Mouse (Mus musculus) CH12F3 (cell line): ENCODE data around the gene Zdhhc11.

Experiments used
- in situ Hi-C: fragments of 300-500 bp; cut with MboI; formaldehyde crosslinking; loops from 2 replicates; pipeline ENCODE4 v1.14.3; 2020; ENCODE audit warnings: low sequenced_read_pairs

Gene Zdhhc11

DNA sequence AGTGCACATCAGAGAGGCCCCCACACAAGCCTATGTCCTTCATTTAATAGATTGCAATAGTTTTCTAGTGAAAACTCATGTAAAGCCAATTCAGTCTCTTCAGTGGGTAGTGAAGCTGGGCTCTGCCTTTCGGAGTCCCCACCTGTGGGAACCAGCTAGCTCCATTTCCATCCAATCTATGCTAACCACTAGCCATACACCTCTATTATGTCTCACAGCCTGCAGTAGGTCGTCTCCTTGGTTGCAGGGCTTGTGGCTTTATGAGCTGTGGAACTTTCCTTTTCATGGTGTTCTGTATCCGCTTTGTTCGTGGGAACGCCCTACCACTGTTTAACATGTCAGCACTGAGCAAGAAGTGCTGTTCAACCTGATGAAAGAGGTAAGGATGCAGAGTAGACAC, at the start of gene Zdhhc11:
Zdhhc11 (plus strand) TSS at position 301 of the 400 bp plus-strand sequence.
- in situ Hi-C loops, result loop anchor here (25.0 kb wide), 1 partner anchor 324 kb away; the partner anchor contains the start of gene Ahrr

DNA sequence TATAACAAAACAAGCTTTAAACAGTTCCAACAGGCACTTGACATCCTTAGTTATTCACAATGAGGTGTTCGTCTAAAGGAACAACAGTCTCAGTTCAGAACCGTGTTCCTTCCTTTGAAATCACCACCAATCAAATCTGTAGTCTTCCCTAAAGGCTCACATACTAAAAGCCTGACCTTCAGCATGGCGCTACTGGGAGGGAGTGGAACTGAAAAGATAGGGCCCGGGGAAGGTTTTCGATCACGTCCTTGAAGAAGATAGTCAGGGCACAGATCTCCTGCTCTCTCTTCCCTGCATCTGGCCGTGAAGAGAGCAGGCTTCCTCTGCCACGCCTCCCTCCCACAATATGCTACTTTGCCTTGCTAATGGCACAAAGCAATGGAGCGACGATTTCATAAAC, 31.4 kb upstream of the Zdhhc11 start:
- in situ Hi-C loops, result no loop called here

DNA sequence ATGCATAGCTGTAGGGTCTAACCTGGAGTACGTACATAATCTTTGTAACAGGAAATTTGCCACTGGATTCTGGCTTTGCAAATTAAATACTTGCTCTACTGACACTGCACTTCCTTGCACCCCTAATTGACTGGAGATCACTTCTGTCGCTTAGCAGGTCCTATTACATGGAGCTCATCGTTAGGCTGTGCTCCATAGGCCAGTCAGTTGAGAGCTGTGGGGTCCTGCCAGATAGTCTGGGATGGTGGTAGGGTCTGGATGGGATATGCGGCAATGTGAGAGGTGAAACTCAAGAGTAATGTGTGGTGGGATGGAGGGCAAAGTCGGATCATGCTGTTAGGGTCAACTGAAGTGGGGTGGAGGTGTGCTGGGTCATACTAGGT, 26.7 kb upstream of the Zdhhc11 start:
- in situ Hi-C loops, result no loop called here

DNA sequence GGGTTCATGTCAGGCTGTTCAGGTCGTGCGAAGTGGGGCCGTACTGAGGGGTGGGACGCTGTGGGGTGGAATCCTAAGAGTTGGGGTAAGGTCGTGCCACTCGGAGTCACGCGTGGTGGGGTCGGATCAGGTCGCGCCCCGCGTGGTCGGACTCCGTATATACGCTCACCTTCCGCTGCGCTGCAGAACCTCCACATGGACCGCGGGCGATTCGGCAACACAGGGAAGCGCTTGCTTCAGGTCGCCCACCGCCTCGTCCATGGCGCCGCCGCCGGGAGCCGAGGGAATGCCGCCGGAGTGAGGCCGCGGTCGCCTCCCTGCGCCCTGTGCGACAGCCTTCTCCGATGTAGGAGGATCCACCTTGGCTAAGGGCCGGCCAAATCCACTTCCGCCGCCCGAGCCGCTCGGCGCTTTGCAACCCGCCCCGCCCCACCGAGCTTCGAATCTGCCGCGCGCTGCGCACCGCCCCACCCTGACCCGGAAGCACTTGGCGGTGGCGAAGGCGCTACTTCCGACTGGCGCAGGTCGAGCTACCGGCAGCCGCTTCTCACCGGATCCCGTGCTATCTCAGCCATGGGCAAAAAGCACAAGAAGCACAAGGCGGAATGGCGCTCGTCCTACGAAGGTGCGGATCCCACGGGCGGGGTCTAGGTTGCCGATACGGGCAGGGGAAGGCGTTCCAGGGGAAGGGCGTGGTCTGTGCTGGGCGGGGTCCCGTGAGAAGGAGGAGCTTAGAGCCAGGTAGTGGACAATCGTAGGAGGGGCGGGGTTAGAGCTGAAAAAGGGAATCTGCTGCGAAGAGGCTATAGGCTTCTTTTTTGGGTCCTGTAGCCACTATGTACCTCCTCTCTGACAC, 26.1 kb upstream of the Zdhhc11 start, which contains the start of the genes Trip13 and Brd9:
Trip13 (minus strand) TSS at position 464 of the 856 bp plus-strand sequence.
Brd9 (plus strand) TSS at position 491 of the 856 bp plus-strand sequence.
- in situ Hi-C loops, result no loop called here

DNA sequence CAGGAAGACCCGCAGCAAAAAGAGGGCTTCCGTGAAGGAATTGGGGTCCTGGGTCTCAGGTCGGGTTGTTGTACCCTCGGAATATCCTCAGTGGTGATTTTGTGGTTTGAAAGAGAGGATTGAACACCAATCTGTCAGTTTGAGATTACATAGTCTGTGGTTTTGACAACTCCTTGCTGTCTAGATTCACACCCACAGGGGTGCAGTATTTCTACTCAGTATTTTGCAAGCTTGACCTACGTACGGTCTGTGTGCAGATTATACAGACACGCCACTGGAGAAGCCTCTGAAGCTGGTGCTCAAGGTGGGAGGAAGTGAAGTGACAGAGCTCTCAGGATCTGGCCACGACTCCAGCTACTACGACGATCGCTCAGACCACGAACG, 25.5 kb upstream of the Zdhhc11 start:
- in situ Hi-C loops, result no loop called here

DNA sequence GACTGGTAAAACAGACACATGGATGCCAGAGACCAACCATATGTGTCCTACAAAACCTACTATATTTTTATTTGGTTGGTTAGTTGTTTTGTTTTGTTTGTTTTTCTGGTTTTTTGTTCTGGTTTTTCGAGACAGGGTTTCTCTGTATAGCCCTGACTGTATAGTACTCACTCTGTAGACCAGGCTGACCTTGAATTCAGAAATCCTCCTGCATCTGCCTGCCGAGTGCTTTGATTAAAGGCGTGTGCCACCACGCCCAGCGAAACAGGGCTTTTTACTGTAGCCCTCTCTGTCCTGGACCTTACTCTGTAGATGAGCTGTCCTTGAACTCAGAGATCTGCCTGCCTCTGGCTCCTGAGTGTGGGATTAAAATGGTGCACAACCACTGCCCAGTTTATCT, 24.6 kb upstream of the Zdhhc11 start:
- in situ Hi-C loops, result no loop called here

DNA sequence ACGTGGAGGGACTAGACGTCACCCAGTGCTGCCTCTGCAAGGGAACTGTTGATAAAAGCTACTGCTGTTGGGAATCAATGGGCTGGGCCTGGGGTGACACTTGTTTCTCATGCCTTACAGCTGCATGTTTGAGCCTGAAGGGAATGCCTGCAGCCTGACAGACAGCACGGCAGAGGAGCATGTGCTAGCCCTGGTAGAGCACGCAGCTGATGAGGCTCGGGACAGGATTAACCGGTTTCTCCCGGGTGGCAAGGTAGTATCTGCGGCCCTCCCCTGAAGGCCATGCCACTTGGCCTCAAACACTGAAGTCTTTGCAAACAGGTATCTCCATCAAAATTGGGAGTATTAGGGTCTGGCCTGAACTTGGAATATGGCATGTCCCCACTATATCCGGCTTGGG, 19.0 kb upstream of the Zdhhc11 start:
- in situ Hi-C loops, result no loop called here

DNA sequence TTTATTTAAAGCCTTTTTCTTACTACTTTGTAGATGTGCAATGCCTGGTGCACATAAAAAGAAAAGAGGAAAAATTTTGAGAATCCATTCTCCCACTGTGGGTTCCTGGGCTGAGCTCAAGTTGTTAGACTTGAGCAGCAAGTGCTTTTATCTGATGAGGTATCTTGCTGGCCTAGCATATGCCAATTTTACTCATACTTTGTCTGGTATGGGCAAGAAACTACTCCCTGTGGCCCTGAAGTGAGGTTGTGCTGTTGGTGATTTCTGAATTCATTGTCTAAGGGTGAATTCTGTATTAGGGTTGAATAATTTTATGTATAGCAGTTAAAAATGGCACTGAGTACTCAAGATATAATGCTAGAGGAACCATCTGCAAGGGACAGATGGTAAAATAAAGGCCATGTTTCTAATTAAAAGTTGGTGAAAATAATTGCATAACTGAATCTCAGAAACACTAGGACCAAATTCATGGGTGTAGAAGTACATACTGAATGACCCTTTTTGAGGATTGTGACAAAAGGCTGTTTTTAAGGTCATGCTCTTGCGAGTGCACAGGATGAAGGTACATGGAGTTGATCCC, 10.0 kb upstream of the Zdhhc11 start:
- in situ Hi-C loops, result loop anchor here (25.0 kb wide), 1 partner anchor 334 kb away; the partner anchor contains the start of gene Ahrr

DNA sequence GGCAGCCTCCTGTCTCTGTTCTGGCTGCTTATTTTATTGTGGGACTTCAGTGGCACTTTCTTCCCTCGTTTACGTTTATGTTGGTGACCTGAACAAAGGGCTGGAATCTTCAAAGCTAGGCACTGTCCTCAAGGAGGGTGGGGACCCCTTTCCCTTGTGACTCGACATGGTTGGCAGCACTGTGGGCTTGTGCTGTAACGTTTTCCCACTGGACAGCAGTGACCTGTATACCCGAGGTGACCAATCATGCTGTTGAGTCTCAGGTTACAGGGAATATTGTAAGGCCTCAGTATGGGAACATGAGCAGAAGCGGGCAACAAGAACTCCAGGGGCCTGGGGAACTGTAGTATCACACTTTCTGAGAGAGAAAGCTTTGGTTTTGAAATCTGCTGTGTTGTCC, 9.0 kb upstream of the Zdhhc11 start:
- in situ Hi-C loops, result loop anchor here (25.0 kb wide), 1 partner anchor 333 kb away; the partner anchor contains the start of gene Ahrr

DNA sequence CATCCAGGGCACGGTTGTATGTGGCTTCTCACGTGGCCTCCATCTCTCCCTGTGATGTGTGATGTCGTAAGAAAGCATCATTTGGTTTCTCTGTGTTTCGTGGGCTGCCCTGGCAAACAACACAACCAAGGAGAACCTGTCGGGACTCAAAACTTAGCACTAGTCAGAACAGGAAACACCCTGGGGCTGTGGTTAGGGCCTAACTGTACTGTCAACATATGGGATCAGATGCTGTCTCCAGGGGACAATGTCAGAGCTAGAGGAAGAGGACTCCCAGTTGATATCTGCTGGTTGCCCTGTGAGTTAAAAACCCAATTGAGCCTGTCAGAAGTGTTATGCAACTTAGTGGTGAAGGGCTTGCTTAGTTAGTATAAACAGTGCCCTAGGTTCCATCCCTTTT, 8.1 kb upstream of the Zdhhc11 start:
- in situ Hi-C loops, result loop anchor here (25.0 kb wide), 1 partner anchor 332 kb away; the partner anchor contains the start of gene Ahrr

DNA sequence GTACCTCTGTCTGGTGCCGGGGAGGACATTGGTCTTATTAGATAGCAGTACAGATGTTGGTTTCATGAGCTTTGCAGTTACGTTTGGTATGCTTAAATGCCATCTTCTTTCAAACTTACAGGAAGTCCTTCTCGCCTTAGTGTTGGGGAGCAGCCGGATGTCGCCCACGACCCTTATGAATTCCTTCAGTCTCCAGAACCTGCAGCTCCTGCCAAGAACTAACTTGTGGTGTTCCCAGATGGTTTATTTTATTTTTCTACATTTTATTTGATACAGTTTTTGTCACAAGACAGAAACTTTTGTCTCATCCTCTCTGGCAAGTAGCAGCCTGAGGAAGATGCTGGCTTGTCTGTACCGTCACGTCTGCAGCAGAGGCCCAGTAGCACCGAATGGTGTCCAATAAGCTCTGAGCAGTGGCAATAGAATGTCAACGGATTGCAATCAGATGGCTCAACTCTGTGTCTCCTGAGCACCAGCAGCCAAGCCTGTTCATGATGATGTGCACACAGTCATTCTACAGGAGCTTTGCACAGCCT, 3.5 kb upstream of the Zdhhc11 start:
- in situ Hi-C loops, result loop anchor here (25.0 kb wide), 1 partner anchor 327 kb away; the partner anchor contains the start of gene Ahrr

DNA sequence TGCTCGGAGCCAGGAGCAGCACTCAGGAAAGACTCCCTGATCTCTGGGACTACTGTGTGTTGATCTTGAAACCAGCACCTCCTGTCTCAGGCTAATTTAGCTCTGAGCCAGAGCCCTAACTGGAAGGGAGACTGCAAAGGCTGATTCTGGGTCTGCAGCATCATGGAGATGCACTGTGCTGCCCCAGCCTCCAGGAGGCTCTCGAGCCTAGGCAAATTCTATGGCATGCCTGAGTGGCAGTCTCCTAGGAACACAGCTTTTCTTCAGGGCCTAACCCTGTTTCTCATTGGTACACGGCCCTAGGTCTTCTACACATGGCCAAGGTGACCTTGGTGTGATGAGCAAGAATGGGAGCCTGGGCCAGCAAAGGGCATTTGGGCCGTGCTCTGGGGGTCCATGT, 2.5 kb upstream of the Zdhhc11 start:
- in situ Hi-C loops, result loop anchor here (25.0 kb wide), 1 partner anchor 326 kb away; the partner anchor contains the start of gene Ahrr

DNA sequence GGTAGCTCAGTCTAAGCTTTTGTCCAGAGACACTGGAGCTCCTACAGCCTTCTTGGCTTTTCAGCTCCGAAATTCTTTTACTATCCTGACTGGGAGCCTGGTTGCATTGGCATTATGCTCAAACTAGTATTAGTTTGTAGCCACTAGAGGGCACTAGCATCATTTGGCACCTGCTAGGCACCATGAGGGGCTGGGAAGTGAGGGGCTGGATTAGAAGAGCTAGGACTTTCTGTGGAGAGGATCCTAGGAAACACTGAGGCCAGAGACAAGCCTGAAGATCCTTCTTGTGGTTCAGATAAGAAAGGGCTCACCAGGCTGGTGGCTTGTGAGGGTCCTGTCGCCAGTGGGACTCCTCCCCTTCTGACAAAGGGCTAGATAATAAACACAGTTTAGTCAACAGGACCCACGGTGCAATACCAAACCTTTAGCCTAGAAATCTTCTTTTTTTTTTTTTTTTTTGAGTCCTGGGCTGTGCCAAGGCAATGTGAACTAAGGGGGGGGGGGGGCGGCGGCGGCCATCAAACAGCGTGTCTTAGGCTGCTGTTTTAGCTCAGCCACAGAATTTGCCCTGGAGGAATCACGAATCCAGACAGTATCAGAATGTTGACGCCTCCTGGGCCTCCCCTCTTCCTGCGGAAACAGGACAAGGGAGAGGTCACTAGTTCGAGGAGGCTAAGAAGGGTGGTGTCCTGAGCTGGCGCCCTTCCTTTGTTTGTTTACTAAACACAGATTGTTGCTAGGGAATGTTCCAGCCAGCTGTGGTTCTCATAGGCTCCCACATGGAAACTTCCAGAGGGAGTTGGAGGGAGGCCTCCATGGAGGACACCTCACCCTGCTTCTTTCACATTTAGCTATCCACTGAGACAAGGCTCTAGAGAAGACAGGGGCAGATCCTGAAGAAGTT, 7.1 kb downstream of the Zdhhc11 start:
- in situ Hi-C loops, result loop anchor here (25.0 kb wide), 1 partner anchor 317 kb away; the partner anchor contains the start of gene Ahrr

DNA sequence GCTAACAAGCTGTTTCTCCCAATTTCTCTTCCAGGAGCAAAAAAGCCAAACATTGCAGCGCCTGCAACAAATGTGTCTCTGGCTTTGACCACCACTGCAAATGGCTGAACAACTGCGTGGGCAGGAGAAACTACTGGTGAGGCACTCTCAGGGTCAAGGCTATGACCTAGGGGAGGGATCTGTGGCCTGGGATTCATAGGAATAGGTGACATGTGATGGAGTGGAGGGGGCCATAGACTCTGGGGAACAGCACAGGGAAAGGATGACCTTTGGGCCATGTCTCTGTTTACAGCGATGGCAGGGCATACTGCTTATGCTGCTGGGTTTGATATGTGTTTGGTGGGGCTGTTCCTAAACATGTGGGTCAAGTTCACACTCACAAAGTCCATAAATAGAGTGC, 10.9 kb downstream of the Zdhhc11 start:
- in situ Hi-C loops, result loop anchor here (25.0 kb wide), 1 partner anchor 313 kb away; the partner anchor contains the start of gene Ahrr

DNA sequence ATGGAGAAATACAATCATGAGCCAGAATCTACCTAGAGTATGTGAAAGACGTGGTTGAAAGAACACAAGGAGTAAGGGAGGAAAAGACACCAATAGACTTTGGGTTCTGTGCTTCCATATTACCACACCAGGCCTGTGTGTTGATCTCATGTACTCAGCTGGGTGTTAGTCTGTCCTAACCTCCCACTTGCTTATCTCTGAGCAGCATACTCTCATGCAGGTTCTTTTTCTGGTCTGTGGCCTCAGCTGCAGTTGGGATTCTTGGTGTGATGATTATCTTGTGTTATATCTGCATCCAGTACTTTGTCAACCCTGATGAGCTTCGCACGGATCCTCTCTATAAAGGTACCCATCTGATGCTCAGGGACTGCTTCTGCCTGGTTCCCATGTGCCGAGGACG, 13.3 kb downstream of the Zdhhc11 start:
- in situ Hi-C loops, result no loop called here

DNA sequence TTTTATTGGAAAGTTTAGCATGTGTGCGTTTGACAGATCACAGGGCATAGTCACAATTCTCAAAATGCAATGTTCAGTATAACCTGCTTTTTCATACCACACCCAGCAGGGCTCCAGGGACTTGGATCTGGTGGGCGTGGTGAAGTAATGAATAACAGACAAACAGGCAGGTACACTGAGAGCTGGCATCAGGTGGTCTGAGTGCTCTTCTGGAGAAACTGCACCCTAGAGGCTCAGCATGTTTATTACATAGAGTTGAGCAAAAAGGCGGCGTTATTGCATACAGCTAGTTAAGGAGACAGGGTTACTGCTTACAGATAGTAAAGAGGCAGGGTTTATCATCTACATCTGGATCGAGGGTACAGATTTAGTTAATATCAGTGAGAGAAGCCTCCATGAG, 26.7 kb downstream of the Zdhhc11 start:
- in situ Hi-C loops, result no loop called here

DNA sequence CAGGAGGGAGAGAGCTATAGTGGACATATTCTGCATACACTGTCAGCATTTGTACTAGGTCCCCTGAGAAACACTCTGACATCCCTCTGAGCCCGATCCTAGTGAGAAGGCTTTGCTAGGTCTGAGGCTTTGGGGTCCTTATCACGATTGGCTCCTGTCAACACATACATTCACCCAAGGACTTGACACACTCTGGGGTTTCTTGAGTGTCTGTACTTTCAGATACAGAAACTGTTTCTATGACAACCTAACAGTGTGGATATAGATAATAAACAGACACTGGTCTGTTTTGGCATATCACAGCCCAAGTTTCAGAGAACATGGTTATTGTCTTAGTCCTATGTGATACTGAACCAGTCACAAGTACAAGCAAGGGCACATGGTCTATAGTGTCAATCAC, 27.1 kb downstream of the Zdhhc11 start:
- in situ Hi-C loops, result no loop called here

DNA sequence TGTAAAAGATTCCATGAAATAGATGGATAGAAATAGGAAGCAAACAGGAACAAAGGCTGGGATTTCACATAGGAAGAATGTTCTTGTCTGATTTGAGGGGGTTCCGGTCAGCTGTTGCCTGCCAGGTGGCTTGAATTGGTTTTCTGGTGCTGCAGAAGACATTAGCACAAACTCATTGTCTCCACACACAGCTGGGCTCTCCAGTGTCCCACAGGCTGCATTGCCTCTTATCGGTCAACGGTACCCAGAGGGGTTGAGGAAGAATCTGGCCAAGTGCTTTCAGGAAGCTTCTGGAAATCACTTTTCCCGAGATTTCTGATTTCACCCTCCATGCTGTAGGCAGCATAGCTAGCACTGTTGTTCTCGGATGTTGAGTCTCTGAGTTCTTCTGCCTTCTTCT, 27.6 kb downstream of the Zdhhc11 start:
- in situ Hi-C loops, result no loop called here

DNA sequence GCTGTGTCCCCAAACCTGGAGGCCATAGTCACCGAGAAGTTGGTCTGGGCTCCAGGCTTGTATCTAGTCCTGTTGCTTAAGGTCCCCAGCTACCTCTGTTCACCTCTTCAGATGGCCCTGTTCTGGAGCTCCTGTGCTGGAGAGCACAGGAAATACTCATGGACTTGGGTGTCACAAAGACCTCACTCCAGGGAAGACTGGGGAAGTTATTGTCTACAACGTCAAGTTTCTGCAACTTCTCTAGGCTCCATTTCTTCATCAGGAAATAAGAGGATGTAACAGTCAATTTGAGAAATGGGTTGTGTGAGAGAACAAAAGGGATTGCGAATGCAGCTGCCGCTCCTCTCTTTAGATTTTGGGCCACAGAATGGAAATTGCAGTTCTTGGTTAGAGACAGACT, 32.8 kb downstream of the Zdhhc11 start:
- in situ Hi-C loops, result no loop called here

DNA sequence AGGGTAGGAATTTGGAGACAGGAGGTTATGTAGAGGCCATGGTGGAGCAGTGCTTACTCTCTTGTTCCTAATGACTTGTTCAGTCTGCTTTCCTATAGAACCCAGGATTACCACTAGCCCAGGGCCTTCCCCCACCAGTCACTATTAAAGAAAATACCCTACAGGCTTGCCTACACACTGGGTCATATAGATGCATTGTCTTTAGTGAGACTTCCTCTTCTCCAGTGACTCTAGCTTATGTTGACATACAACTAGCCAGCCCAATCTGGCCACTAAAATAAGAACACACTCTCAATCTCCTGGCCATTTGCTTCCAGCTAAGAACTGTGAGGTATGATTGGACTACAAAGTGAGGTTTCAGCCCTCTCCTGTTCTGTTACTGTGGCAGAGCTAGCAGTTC, 36.9 kb downstream of the Zdhhc11 start:
- in situ Hi-C loops, result no loop called here
